Mouse (Mus musculus): ENCODE results near the gene Trat1. TPM values are rescaled to one million over a fixed set of nuclear protein-coding genes. Genes with fewer than 3 reads are reported as not detected.

Gene Trat1
- polyA plus RNA-seq (2015; fragmentation: Nextera tagmentation; extraction: Ambion mirVana) = not detected in 2 replicates

- Histone ChIP-seq H3K4me1 (no peaks in the 10 kb centered on the region), H3K9ac (no peak within 1 kb of the TSS), H3K36me3 (no peaks in the 10 kb centered on the region), H3K4me3 (no peak within 1 kb of the TSS), H3K9me3 (no peaks in the 10 kb centered on the region), H3K27me3 (no peaks in the 10 kb centered on the region), H3K27ac (no peak within 1 kb of the TSS), H3K4me2 (replicated peaks) (no peak within 1 kb of the TSS)
- ATAC-seq (ENCODE audit: low FRiP score, low read depth) = no peak
- WGBS = 76% methylated on average over 3 of the region's 3 CpGs
Observed at GRCm38 (mm10) chr16:48771971-48772445, at the start of gene Trat1. Trat1 (minus strand) TSS chr16:48772021.

DNA sequence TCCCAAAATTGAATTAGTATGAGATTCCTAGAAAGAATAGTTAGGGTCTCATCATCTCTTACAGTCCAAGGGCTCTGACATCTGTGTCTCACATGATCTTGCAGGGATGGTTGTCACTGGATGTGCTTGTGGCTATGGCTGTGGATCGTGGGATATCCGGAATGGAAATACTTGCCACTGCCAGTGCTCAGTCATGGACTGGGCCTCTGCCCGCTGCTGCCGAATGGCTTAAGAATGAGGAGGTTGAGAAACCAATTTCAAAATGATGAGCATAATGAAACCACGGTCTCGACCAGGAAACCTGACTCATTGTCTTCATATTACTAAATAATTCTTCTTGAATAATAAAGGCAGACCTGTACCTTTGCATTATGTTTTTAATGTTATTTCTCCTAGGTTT, 46.7 kb upstream of the Trat1 start:
- ATAC-seq (ENCODE audit: low FRiP score, low read depth) = no peak
- no peaks in the 10 kb centered on the region for H3K36me3 ChIP-seq
- 90% methylated on average over 6 of the region's 6 CpGs for WGBS
- H3K4me1 ChIP-seq = no peaks in the 10 kb centered on the region
- no peak overlapping the region for H3K4me3 ChIP-seq
- H3K27me3 ChIP-seq = no peaks in the 10 kb centered on the region
- H3K9me3 ChIP-seq = no peaks in the 10 kb centered on the region
- H3K4me2 ChIP-seq (replicated peaks) = no peak overlapping the region
- no peak overlapping the region for H3K27ac ChIP-seq
- H3K9ac ChIP-seq = no peak overlapping the region

DNA sequence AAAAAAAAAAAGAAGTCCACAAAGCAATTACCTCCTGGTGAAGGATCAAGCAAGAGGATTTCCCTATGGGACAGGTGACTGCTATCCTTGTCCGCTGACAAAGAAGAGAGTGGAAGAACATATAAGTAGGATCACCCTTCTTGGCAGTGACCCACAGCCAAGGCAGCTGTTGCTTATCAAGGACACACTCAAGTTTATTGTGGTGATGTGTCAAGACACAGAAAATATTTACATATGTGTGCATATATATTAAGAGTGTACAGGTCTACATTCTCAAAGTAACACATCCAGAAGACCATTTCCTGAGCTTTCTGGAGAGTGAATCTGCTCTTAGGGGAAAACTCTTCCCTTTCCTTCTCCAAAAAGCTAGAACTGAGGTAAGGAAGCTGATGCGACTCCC, 44.9 kb upstream of the Trat1 start, which contains the start of gene Retnlb:
TSS of gene Retnlb (plus strand) at position 162 of the 400 bp plus-strand sequence.
- H3K27ac ChIP-seq = no peak within 1 kb of the TSS
- H3K27me3 ChIP-seq = no peaks in the 10 kb centered on the region
- no peak within 1 kb of the TSS for H3K4me3 ChIP-seq
- no peak within 1 kb of the TSS for H3K4me2 ChIP-seq (replicated peaks)
- ATAC-seq (ENCODE audit: low FRiP score, low read depth) = no peak
- H3K36me3 ChIP-seq = no peaks in the 10 kb centered on the region
- H3K4me1 ChIP-seq = no peaks in the 10 kb centered on the region
- no peak within 1 kb of the TSS for H3K9ac ChIP-seq
- no peaks in the 10 kb centered on the region for H3K9me3 ChIP-seq
- WGBS = 90% methylated on average over 2 of the region's 2 CpGs

DNA sequence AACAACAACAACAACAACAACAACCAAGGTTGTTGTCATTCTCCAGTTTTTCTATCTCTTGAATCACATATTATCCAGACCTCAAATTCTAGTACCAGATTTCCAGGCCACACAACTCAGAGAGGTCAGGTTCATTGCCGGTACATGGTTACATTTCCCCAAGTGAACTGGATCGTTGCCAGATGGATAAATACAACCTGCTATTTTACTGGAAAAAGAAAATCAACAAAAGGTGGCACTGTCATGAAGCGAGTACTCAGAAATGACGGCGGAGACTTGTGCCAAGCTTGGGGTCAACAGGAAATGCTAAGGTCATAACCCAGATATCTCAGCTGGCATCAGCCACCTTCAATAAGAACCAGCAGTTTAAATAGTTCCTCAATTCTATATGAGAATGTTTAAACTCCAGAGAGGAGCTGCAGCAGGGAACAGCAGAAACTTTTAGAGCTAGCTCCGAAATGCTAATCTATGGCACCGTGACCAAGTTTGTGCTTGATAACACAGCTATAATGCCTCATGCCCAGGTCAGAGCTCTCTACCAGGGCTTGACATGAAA, 40.1 kb upstream of the Trat1 start:
- H3K36me3 ChIP-seq = no peaks in the 10 kb centered on the region
- no peak overlapping the region for H3K27ac ChIP-seq
- ATAC-seq (ENCODE audit: low FRiP score, low read depth) = no peak
- H3K9ac ChIP-seq = no peak overlapping the region
- no peak overlapping the region for H3K4me2 ChIP-seq (replicated peaks)
- H3K27me3 ChIP-seq = no peaks in the 10 kb centered on the region
- H3K9me3 ChIP-seq = no peaks in the 10 kb centered on the region
- no peak overlapping the region for H3K4me3 ChIP-seq
- WGBS = 57% methylated on average over 7 of the region's 7 CpGs
- H3K4me1 ChIP-seq = no peaks in the 10 kb centered on the region

GRCm38 (mm10) chr16:48809374-48809773, 37.6 kb upstream of the Trat1 start:
- Histone ChIP-seq H3K9me3 (no peaks in the 10 kb centered on the region), H3K36me3 (no peaks in the 10 kb centered on the region), H3K4me3 (no peak overlapping the region), H3K4me1 (no peaks in the 10 kb centered on the region), H3K27ac (no peak overlapping the region), H3K4me2 (replicated peaks) (no peak overlapping the region), H3K27me3 (no peaks in the 10 kb centered on the region), H3K9ac (no peak overlapping the region)
- WGBS = 53% methylated on average over 2 of the region's 2 CpGs
- no peak for ATAC-seq (ENCODE audit: low FRiP score, low read depth)

DNA sequence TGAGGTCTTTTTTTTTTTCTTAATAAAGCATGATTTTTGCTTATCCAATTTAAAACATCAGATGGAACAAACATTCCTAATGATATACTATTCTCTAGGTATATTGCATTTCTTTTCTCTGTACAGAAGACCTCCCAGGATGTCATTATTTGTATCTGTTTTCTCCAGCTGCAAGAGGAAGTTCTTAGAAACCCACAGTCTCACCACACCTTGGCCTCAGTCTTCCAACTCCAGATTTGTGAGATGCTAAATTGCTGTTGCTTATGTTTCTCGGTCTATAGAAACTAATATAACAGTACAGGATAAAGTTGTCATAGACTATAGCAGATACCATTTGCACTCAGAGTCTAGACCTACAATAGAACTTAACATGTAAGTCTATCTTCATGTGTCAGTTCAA, 34.7 kb upstream of the Trat1 start:
- Histone ChIP-seq H3K4me3 (no peak overlapping the region), H3K4me2 (replicated peaks) (no peak overlapping the region), H3K27me3 (no peaks in the 10 kb centered on the region), H3K4me1 (no peaks in the 10 kb centered on the region), H3K9ac (no peak overlapping the region), H3K9me3 (no peaks in the 10 kb centered on the region), H3K27ac (no peak overlapping the region), H3K36me3 (no peaks in the 10 kb centered on the region)
- 89% methylated on average over 1 of the region's 1 CpGs for WGBS
- no peak for ATAC-seq (ENCODE audit: low FRiP score, low read depth)

DNA sequence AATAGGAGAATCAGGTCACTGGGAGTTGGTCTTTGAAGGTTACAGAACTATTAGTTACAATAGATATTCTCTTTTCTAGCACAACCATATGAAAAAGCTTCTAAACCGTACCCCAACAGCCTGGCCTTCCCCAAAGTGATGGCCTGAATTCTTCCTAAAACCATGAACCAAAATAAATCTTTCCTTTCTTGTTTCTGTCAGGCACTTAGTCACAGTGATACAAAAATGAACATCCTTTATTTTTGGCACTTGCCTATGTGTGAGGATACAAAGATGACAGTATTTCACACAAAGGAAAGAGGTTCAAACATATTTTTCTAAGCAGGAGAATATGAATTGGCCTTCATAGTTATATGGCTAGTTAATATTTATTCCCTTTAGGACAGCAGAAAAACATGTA, 33.6 kb upstream of the Trat1 start:
- WGBS = 77% methylated on average over 1 of the region's 1 CpGs
- Histone ChIP-seq H3K9me3 (no peaks in the 10 kb centered on the region), H3K4me2 (replicated peaks) (no peak overlapping the region), H3K9ac (no peak overlapping the region), H3K4me1 (no peaks in the 10 kb centered on the region), H3K4me3 (no peak overlapping the region), H3K36me3 (no peaks in the 10 kb centered on the region), H3K27ac (no peak overlapping the region), H3K27me3 (no peaks in the 10 kb centered on the region)
- ATAC-seq (ENCODE audit: low FRiP score, low read depth) = no peak

- H3K27ac ChIP-seq = no peak overlapping the region
- no peak for ATAC-seq (ENCODE audit: low FRiP score, low read depth)
- no peaks in the 10 kb centered on the region for H3K9me3 ChIP-seq
- H3K9ac ChIP-seq = no peak overlapping the region
- WGBS = 93% methylated on average over 2 of the region's 2 CpGs
- H3K4me1 ChIP-seq = no peaks in the 10 kb centered on the region
- no peaks in the 10 kb centered on the region for H3K36me3 ChIP-seq
- no peak overlapping the region for H3K4me3 ChIP-seq
- H3K4me2 ChIP-seq (replicated peaks) = no peak overlapping the region
- H3K27me3 ChIP-seq = no peaks in the 10 kb centered on the region
Observed at GRCm38 (mm10) chr16:48800906-48801305, 29.1 kb upstream of the Trat1 start.

GRCm38 (mm10) chr16:48799470-48799869, 27.6 kb upstream of the Trat1 start:
- WGBS = 83% methylated on average over 3 of the region's 3 CpGs
- Histone ChIP-seq H3K4me2 (replicated peaks) (no peak overlapping the region), H3K4me3 (no peak overlapping the region), H3K27ac (no peak overlapping the region), H3K36me3 (no peaks in the 10 kb centered on the region), H3K9ac (no peak overlapping the region), H3K27me3 (no peaks in the 10 kb centered on the region), H3K9me3 (no peaks in the 10 kb centered on the region), H3K4me1 (no peaks in the 10 kb centered on the region)
- ATAC-seq (ENCODE audit: low FRiP score, low read depth) = no peak

DNA sequence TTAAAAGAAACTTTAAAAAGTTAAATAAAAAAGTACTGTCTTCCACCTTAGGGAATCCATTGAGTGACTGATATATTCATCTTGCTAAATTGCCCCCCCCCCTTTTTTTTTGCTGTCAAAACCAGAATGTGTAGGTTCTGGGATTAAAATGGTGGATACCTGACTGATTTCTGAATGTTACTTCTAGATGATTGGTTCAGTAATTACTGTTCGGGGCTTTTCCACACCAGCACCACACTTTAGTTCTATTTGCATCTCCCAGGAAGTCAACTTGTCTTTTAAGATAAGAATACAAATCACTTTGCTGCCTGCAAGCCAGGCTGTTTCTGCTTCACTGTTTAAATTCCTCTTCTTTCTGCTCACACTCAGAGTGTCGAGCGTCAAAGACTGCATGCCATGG, 26.5 kb upstream of the Trat1 start:
- no peak overlapping the region for H3K27ac ChIP-seq
- no peak for ATAC-seq (ENCODE audit: low FRiP score, low read depth)
- no peak overlapping the region for H3K4me2 ChIP-seq (replicated peaks)
- no peaks in the 10 kb centered on the region for H3K36me3 ChIP-seq
- no peaks in the 10 kb centered on the region for H3K9me3 ChIP-seq
- 78% methylated on average over 3 of the region's 3 CpGs for WGBS
- H3K4me3 ChIP-seq = no peak overlapping the region
- no peak overlapping the region for H3K9ac ChIP-seq
- H3K4me1 ChIP-seq = no peaks in the 10 kb centered on the region
- no peaks in the 10 kb centered on the region for H3K27me3 ChIP-seq

- no peaks in the 10 kb centered on the region for H3K4me1 ChIP-seq
Observed at GRCm38 (mm10) chr16:48788704-48789185, 16.9 kb upstream of the Trat1 start.

DNA sequence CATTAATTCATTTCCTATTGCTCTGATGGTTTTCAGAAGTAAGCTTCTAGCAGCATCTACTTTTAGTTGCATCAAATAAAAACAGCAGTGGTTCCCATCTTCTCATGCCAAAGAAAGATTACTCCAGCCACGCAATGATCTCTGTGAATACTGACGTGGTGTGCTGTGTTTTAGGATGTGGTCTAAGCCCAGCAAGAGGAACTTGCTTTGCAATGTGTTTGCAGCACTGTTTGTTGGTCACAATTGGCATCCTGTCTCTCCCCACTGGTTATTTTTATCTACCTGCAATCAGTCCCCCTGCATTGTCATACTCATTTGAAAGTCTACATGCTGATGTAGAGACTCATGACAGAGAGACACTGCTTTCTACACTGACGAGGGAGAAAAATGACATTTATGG, 14.4 kb upstream of the Trat1 start:
- Histone ChIP-seq H3K27me3 (no peaks in the 10 kb centered on the region), H3K4me1 (no peaks in the 10 kb centered on the region), H3K36me3 (no peaks in the 10 kb centered on the region), H3K4me2 (replicated peaks) (no peak overlapping the region), H3K9me3 (no peaks in the 10 kb centered on the region), H3K27ac (no peak overlapping the region), H3K9ac (no peak overlapping the region), H3K4me3 (no peak overlapping the region)
- no peak for ATAC-seq (ENCODE audit: low FRiP score, low read depth)
- WGBS = 84% methylated on average over 3 of the region's 3 CpGs

More at GRCm38 (mm10) chr16:48788704-48789185, 16.9 kb upstream of the Trat1 start:
- Histone ChIP-seq H3K4me2 (replicated peaks) (no peak overlapping the region), H3K27me3 (no peaks in the 10 kb centered on the region), H3K36me3 (no peaks in the 10 kb centered on the region), H3K4me3 (no peak overlapping the region), H3K27ac (no peak overlapping the region), H3K9me3 (no peaks in the 10 kb centered on the region), H3K9ac (no peak overlapping the region)
- 49% methylated on average over 4 of the region's 4 CpGs for WGBS
- no peak for ATAC-seq (ENCODE audit: low FRiP score, low read depth)

DNA sequence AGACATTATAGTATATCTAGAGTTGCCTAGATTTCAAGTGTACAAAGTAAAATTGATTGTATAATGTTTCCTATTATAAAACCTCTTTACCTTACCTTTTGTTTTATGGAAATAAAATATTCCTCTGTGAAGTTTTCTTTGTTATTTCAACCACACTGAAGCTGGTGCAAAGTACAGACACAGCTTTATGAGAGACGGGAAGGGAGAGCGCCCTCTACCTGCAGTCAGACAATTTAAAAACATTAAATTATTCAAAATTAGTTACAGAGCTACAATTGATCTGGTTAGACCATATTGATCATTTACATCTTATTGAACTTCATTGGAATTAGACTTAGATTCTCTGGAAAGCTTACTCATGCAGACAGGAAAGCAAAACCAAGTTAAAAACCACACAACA, 5.4 kb upstream of the Trat1 start:
- no peak overlapping the region for H3K27ac ChIP-seq
- no peak overlapping the region for H3K4me2 ChIP-seq (replicated peaks)
- no peak for ATAC-seq (ENCODE audit: low FRiP score, low read depth)
- 64% methylated on average over 2 of the region's 2 CpGs for WGBS
- no peaks in the 10 kb centered on the region for H3K36me3 ChIP-seq
- H3K9ac ChIP-seq = no peak overlapping the region
- H3K9me3 ChIP-seq = no peaks in the 10 kb centered on the region
- H3K4me1 ChIP-seq = no peaks in the 10 kb centered on the region
- no peaks in the 10 kb centered on the region for H3K27me3 ChIP-seq
- no peak overlapping the region for H3K4me3 ChIP-seq
